Mouse (Mus musculus) cortical plate, adult 2 months (tissue): ENCODE data around the gene Ppbp.

Source experiments
- CTCF ChIP-seq: fragments of 200-500 bp; IDR thresholded peaks from 2 replicates; pipeline ENCODE4 v1.5.1; 2011; ENCODE audit warnings: mild to moderate bottlenecking, control low read depth, low read length; ENCODE audit not compliant: insufficient read depth; ENCODE audit errors: extremely low read depth
- POLR2A ChIP-seq: fragments of 200-500 bp; IDR thresholded peaks from 2 replicates; pipeline ENCODE4 v1.6.1; 2011; ENCODE audit warnings: mild to moderate bottlenecking, low read length, control low read depth; ENCODE audit not compliant: insufficient read depth; ENCODE audit errors: extremely low read depth

GRCm38 (mm10) chr5:90788114-90788513, 19.8 kb downstream of the Ppbp start:
- TF ChIP-seq CTCF (no peak), POLR2A (no peak)
